Mouse (Mus musculus) liver, adult 2 months (tissue): ENCODE data around the gene Arid5b.

Experiments used
- CTCF ChIP-seq: fragments of 200-500 bp; IDR thresholded peaks from 2 replicates; pipeline ENCODE4 v1.5.1; 2011; ENCODE audit warnings: low read depth, low read length, control low read depth
- POLR2A ChIP-seq: fragments of 200-500 bp; IDR thresholded peaks from 2 replicates; pipeline ENCODE4 v1.6.1; 2011; ENCODE audit warnings: low read length, control low read depth; ENCODE audit not compliant: insufficient read depth; ENCODE audit errors: extremely low read depth

- TF ChIP-seq CTCF (no peak), POLR2A (no peak)
Measured at GRCm38 (mm10) chr10:68091840-68092239, 186.7 kb downstream of the Arid5b start.
